Mouse (Mus musculus) urinary bladder, adult 18-20 months (tissue): ENCODE results near the gene Mmp14.

Source experiments
- DNase-seq, 2 experiments: peaks; one replicate each; pipeline ENCODE4 v3.0.0; 2022; ENCODE audit warnings: low spot score in 2 of 2, mixed read lengths in 2 of 2

The Mmp14 gene

DNA sequence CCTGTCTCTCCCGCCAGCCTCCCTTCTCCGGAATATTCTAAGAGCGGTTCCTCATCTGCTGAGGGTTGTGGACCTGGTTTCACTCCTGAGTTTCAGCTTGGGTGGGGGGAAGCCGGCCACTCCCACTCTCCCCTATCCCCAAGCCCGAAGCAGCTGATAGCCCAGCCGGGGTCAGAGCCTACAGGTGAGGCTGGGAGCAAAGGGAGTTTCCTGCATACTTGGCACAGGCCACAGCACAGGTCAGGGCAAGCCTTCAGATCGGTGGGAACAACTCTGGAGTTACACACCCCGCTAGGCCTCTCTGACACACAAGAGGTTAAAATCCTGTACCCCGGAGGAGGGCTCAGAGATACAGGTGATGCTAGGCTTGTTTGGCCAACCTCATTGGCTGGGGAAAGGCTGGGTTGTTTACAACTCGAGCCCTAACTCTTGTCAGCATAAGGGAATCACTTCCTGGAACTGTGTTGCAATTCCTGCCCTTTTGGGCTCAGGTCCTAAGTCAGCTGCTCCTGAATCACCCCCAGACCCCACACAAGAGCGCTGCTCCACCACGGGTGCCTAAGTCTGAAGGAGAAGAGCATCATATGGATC, 2.6 kb downstream of the Mmp14 start:
- DNase-seq = peak in 1 of 2 experiments; percentile 58

DNA sequence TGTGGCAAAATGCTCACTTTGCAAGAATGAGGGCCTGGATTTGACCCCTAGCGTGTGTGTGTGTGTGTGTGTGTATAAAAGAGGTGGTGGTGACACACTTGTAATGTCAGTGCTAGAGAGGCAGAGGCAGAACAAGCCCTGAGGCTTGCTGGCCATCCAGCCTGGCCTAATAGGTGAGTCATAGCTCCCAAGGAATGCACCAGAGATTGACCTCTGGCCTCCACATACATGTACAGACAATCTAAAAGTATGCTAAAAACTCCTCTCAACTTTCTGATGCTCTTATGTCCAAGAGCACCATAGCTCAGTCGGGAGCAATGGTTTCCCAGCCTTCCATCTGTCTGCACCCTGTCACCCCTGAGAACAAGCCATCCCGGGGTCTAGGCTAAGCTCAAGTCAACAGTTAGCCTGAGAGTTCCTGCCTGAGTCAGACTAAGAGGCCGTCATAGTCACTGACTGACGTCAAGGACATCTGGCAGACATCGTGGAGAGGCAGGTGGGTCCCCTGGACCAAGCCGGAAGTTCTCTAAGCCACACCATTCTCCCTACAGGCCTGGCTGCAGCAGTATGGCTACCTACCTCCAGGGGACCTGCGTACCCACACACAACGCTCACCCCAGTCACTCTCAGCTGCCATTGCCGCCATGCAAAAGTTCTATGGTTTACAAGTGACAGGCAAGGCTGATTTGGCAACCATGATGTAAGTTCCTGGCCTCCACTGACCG, 3.9 kb downstream of the Mmp14 start:
- no peak for DNase-seq

DNA sequence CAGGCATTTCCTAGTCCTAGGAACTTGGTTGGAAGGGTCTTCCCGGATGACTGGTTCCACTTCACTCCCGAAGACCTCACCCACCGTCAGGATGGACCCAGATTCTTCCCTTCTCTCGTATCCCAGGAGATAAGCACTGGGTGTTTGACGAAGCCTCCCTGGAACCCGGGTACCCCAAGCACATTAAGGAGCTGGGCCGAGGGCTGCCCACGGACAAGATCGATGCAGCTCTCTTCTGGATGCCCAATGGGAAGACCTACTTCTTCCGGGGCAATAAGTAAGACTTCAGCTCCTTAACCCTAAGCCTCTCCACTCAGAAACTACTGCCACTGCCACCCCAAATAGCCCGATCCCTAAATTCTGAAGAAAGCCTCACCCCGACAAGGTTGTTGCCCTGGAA, 7.7 kb downstream of the Mmp14 start:
- DNase-seq = no peak

DNA sequence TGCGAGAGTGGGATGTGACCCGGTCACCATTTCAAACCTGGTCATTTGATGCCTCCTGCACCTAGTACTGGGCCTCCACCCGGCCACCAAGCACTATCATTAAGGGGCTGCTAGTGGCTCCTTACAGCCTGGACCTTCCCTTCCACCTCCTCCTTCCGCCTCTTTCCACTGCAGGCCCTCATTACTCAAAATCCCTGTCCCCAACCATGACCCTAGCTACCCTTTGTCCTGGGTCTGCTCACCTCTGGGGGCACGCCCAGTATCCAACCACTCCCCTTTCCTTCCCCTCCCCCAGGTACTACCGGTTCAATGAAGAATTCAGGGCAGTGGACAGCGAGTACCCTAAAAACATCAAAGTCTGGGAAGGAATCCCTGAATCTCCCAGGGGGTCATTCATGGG, 8.2 kb downstream of the Mmp14 start:
- no peak for DNase-seq

DNA sequence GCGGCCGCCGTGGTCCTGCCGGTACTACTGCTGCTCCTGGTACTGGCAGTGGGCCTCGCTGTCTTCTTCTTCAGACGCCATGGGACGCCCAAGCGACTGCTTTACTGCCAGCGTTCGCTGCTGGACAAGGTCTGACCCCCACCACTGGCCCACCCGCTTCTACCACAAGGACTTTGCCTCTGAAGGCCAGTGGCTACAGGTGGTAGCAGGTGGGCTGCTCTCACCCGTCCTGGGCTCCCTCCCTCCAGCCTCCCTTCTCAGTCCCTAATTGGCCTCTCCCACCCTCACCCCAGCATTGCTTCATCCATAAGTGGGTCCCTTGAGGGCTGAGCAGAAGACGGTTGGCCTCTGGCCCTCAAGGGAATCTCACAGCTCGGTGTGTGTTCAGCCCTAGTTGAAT, 9.1 kb downstream of the Mmp14 start:
- no peak for DNase-seq

DNA sequence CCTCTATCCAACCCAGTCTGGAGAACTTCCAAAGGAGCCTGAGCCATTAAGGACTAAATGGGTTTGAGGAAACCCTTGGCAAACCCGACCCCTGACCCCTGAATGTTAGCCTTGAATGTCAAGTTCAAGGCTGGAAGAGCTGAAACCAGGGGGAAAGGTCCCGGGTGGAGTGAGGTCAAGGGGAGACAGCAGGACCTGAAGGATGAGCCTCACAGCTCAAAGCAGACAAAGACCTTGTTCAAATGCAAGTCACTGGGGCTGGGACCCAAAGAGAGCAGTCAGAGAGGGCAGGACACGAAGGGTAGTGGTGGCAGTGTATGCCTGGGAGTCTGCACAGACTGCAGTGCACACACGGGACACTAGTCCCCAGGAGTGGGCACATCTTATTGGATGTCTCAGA, 10.0 kb downstream of the Mmp14 start:
- DNase-seq = no peak

DNA sequence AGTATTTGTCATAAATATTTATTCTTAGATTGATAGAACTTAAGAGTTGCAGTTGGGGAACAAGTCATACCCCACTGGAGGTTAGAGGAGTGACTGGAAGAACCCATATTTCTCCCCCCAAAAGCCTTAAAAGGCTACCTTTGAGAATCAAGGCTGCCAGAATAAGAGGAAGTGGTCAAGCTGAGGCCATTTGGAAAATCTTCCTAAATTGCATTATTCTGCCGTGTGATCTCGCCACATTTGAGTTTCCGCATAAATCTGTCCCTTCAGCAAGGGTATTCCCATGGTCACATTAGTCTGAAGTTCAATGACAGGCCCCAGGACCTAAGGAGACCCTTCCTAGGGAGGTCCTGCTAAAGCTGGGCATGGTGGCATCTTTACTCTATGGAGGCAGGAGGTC, 11.1 kb downstream of the Mmp14 start:
- DNase-seq = no peak

DNA sequence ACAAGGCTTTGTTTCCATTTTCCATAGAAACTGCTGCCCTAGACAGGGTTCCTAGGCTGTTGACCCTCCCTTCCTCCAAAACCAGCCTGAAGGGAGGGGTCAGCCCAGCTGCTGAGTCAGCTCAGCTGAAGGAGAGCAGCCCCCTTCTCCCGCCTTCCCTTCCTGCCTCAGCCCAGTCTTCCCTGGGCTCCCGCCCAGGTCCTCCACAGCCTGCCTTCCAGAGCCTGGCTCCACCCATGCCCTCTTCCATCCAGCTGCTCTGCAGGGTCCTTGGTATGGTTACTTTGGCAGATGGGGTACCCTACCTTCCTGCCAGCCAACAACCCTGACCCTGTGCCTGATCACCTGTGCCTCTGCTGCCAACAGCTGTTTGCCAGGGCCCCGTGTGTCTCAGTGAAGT, 11.8 kb downstream of the Mmp14 start:
- DNase-seq = peak in 1 of 2 experiments; percentile 63

DNA sequence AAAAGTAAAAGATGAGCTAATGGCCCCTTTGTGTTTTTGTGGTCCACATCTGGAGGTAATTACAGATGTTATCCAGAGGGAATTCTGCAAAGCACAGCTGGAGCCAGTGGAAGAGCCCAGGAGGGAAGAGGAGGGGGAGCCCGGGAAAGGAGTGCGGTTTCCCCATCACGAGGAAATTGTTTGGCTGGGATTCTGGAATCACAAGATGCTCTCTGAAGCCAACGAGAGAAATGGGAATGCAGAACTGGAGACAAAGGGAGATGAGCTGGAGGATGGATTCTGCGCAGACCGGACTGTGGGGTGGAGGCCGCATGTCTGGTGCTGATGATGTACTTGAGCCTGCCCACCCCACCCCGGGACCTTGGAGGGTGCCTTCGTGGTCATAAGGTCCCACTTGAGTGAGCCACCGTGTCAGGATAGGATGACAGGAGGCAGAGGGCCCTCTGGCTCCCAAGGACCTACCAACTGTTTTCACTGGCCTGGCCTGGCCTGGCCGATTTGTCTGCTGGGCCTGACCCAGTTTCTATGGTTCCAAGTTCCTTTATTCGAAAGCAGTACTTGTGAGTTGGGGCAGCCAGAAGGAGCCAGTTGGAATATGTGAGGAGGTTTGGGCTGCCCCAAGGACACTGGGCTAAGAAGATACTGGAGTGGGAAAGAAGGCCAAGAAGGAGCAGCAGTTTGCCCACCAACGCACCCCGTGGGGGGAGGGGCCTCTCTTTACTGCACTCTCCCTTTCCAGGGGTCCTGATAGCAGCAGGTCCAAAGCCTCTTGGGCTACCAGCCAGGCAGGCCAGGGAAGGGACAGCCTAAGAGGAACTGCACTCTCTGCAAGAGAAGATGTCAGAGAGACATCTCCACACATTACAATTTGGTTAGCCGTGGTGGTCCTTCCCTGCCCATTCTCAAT, 12.6 kb downstream of the Mmp14 start:
- DNase-seq = peak in 1 of 2 experiments; percentile 71

DNA sequence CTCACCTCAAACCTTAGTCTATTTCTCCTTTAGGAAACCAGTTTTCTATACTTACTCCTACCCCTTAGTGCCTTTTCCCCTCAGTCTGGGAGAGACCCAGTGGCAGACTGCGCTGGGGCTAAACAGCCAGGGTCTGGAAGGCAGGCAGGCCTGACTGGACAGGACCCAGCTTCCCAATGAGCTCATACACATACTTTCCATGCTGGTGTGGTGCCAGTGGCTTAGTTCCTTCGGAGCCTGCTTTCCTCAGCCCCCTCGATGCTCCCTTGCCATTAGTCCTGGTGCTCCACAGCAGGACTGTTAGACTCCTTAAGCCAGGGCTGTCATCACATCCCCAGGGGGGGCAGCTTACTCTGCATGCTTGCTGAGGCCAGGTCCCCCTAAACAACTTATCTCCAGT, 14.1 kb downstream of the Mmp14 start:
- no peak for DNase-seq

DNA sequence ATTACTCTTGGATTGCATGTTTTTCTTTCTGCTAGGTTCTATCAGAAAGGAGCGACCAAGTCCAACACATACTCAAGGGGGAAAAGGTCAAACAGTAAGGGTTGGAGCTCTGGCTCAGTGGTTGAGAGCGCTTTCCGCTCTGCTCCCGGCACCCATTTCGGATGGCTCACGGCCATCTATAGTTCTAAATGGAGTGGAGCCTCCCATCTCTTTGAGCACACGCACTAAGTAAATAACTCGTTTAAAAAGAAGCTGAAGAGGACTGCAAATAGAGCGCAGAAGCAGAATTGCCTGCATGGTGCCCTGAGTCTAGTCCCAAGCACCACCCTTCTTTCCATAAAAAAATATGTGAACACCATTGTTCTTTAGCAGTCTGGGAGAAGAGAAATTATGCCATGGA, 22.2 kb downstream of the Mmp14 start:
- no peak for DNase-seq

DNA sequence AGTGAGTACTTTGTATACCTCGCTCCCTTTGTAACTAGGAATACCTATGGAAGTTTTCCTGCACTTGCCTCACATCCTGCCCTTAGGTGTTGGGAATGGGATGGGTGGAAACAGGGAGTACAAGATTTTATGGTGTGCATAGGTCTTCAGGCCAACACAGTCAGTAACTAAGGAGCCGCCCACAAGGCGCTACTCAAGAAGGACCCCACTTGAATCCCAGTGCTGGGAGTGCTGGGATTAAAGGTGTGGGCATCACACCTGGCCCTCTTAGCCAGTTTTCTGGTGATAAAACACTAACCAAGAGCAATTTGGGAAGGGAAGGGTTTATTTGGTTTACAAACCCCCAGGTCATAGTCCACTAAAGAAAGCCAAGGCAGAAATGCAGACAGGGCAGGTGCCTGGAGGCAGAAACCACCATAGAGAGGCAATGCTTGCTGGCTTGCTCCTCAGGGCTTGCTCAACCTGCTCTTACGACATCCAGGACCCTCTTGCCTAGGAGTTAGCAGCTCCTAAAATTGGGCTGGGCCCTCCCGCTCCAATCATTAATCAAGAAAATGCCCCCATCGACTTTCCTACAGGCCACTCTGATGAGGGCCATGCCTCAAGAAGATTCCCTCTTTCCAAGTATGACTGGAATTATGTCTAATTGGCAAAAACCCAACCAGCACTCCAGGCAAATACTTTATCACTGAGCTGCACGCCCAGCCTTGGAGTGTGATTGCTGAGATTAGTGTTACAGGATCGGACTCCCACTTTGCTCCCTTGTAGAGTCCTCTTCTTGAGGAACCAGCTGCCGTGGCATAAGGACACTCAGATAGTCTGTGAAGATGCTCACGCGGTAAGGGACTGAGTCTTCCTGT, 23.5 kb downstream of the Mmp14 start:
- no peak for DNase-seq

DNA sequence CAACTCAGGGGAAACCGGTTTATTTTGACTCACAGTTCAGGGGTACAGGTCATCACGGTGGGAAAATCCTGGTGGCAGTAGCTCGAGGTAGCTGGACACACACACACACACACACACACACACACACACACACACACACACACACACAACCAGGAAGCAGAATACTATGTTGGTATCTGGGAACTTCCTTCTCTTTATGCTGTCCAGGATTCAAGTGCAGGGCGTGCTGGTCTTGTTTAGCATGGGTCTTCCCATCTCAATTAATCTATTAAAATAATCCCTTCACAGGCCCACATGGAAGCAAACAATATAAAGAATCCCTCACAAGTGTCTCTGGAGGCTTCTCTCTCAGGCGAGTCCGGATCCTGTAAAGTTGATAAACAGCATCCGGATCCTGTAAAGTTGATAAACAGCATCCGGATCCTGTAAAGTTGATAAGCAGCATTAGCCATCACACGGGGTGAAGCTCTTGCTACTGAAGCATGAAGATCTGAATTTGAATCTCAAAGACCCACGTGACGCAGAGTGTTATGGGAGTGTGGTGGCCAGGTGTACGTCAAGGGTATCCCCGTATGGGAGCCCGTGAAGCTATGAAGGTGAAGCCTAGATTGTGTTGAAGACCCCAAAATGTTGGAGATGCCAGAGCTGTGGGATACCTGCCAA, 26.6 kb downstream of the Mmp14 start:
- no peak for DNase-seq

DNA sequence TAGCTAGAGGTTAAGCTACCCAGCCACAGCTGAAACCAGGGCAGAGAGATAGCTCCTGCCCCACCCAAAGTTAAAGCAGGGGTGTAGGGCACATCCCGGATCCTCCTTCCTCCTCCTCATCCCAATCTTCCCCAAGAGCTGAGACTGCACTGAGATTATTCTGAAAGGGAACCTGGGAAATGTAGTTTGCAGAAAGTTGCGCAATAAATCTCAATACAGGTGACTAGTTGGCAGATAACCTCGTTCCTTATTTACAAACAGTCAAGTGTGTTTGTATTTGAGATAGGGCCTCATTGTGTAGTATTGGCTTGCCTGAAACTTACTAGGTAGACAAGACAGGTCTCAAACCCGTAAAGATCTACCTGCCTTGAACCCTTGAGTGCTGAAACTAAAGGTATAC, 30.7 kb downstream of the Mmp14 start:
- no peak for DNase-seq

DNA sequence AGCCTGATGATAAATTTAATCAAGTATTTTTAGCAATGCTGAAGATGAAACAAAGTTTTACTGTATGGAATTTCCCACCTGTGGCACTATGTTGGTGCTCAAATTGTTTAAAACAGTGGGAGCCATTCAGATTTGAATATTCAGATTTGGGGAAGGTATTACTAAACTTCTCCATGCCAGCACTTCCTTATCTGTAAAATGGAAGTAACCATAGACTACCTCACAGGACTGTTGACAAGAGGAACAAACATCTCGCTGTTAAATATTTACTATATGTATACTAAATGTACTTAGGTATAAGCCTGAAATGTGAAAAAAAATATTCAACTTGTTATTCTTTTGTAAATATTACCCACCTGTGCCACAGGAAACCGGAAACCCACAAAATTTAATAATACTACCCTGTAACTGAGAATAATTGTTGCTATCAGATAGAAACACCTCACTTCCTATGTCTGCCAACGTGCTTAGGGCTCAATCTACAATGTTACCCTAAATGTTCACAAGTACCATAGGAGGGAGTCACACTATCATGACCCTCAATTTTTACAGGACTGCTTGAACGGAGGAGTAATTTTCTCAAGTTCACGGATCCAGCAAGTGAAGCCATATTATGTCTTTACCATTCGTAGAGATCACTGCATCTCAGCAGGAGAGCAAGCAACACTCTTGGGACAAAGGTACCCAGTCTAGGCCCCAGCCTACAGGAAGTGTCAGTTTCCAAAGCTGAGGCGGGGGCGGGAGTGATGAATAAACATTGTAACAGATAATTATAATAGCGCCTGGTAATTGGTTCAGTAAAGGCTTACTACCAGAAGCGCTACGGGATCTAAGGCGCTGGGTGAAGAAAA, 31.9 kb downstream of the Mmp14 start:
- no peak for DNase-seq

DNA sequence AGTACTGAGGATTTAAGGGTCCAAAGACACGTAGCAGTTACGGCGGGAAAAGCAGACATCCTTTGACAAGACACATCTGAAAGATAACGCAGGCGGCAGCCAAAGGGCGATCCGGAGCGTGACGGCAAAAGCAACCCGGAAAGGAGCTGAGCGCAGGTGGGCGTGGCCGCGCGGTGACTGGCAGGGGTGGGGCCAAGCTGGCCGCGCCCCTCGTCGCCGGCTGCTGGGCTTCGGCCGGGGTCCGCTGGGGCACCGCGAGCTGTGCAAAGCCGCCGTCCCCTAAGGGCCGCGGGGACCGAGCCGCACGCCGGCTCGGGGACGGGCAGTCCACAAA, 32.5 kb downstream of the Mmp14 start, which contains the start of gene Lrp10:
TSS of gene Lrp10 (plus strand) at position 179 of the 334 bp plus-strand sequence.
- peak; percentile 82 to 88 for DNase-seq

DNA sequence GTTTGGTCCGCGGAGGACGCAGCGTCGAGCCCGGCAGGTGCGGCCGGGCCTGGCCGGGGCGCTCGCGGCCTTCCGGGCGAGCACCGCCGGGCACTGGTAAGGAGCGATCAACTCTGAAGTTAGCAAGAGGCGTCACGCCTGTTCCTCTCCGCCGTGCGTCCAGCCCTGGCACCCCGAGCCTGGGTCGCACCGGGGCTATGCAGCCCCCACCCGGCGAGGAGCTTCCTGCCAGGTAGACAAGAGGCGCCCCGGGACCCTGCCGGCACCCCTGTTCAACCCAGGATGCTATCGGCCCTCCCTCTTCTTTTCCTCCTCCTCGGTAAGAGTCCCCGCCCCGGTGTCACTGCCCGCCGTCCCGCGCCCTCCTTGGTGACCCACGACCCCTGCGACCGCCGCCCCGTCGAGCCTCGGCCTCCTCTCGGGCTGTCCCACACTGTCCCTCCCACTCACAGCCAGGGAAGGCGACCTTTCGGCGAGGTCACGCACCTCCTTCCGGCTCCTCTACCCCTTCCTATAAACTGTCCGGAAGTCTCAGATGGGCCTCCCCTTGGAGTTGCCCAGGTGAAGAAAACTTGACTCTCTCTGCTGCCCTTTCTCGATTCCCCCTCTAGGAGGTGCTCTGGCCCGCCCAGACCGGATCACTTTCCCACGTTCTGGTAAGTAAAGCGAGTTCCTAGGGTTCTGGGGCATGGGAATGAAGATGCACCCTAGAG, 33.0 kb downstream of the Mmp14 start:
- peak; percentile 67 to 69 for DNase-seq

DNA sequence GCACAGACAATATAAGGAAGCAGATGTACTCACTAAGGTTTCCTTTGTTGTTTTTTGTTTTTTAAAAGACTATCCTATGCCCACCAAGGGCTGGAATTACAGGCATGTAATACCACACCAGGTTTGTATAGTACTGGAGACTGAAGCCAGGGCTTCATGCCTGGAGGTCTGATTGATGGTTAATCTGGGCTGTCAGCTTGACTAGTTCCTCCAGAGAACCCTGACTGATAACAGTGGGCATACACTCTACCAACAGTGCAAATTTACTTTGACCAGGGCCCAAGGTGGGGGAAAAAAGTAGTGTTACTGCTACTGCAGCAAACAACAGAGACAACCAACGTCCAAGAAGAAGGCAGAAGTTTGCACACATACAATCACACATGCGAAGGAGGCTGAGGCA, 40.1 kb downstream of the Mmp14 start:
- no peak for DNase-seq

DNA sequence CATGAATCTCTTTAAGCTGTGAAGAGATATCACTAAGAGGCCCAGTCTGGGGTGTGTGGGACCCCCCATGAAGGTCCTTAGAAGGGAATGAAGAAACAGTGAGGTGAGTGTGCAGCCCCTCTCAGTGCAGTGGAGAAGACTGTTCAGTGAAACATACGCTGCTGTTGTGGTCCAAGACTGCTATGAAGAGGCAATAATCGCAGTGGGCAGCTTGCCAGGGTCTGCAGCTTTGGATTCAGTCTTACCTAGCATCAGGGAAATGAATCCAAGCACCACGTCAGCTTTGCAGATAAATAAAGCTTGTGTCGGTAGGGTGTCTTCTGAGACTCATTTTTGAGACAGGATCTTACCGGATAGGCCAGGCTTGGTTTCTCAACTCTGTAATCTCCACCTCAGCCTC, 41.3 kb downstream of the Mmp14 start:
- DNase-seq = no peak

DNA sequence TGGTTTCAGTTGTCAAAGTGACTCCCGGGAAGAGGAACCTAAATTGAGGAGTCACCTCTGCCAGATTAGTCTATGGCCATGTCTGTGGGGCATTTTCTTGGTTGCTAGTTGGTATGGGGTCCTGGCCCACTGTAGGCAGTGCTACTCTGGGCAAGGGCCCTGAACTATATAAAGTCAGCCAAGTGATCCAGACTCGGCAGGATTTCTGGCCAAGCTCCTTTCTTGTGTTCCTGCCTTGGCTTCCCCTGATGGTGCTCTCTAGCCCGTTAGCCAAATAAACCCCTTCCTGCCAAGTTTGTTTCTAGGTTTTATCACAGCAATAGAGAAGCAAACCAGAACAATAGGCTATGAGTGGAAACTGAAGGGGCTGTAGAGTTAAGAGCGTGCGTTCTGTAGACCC, 43.3 kb downstream of the Mmp14 start:
- DNase-seq = no peak
